Mouse (Mus musculus) liver, adult 2 months (tissue): ENCODE data around the gene Gm3285.

Source experiments
- CTCF ChIP-seq: fragments of 200-500 bp; IDR thresholded peaks from 2 replicates; pipeline ENCODE4 v1.5.1; 2011; ENCODE audit warnings: low read depth, low read length, control low read depth
- POLR2A ChIP-seq: fragments of 200-500 bp; IDR thresholded peaks from 2 replicates; pipeline ENCODE4 v1.6.1; 2011; ENCODE audit warnings: low read length, control low read depth; ENCODE audit not compliant: insufficient read depth; ENCODE audit errors: extremely low read depth

GRCm38 (mm10) chr10:77839006-77839405 is 22.8 kb upstream of the Gm3285 start:
- TF ChIP-seq CTCF (no peak), POLR2A (no peak)
